Mouse (Mus musculus): ENCODE measurements around the gene Hoxd4. TPM values are rescaled to one million over a fixed set of nuclear protein-coding genes. Genes with fewer than 3 reads are reported as not detected.

Gene Hoxd4
- not detected for total RNA-seq (2023)

GRCm38 (mm10) chr2:74711721-74712621 lies at the start of gene Hoxd4, which contains the start of gene Hoxd3:
Hoxd4 (plus strand) TSS chr2:74711929.
Hoxd3 (plus strand) TSS chr2:74711927.

GRCm38 (mm10) chr2:74667842-74668357 lies 43.8 kb upstream of the Hoxd4 start, which contains the start of gene Hoxd13:
Hoxd13 (plus strand) TSS chr2:74668310.

GRCm38 (mm10) chr2:74674881-74675665 lies 36.7 kb upstream of the Hoxd4 start, which contains the start of gene Hoxd12:
Hoxd12 (plus strand) TSS chr2:74675013.

GRCm38 (mm10) chr2:74678891-74679595 lies 32.7 kb upstream of the Hoxd4 start, which contains the start of gene Hoxd11:
Hoxd11 (plus strand) TSS chr2:74679557.

GRCm38 (mm10) chr2:74691022-74691951 lies 20.4 kb upstream of the Hoxd4 start, which contains the start of gene Hoxd10:
Hoxd10 (plus strand) TSS chr2:74691924.

GRCm38 (mm10) chr2:74697567-74698121 lies 14.1 kb upstream of the Hoxd4 start, which contains the start of gene Hoxd9:
Hoxd9 (plus strand) TSS chr2:74697727.

GRCm38 (mm10) chr2:74704393-74704998 lies 7.2 kb upstream of the Hoxd4 start, which contains the start of gene Hoxd8:
Hoxd8 (plus strand) TSS chr2:74704615.

GRCm38 (mm10) chr2:74726551-74726950 lies 14.8 kb downstream of the Hoxd4 start, which contains the start of gene Gm28230:
Gm28230 (plus strand) TSS chr2:74726728.

GRCm38 (mm10) chr2:74762522-74763244 lies 51.0 kb downstream of the Hoxd4 start, which contains the start of gene Hoxd1:
Hoxd1 (plus strand) TSS chr2:74762980.

Other genes with a start within 250 kb of the Hoxd4 start
- 10 to 100 TPM; 42.3 to 47.5 TPM for gene Lnpk, start 132.5 kb upstream of the Hoxd4 start, total RNA-seq (2023)
- not detected for gene Evx2, start 52.4 kb upstream of the Hoxd4 start, total RNA-seq (2023)
- gene Hoxd13, start 43.6 kb upstream of the Hoxd4 start, total RNA-seq (2023): not detected
- not detected for gene Hoxd12, start 36.9 kb upstream of the Hoxd4 start, total RNA-seq (2023)
- gene Hoxd11, start 32.4 kb upstream of the Hoxd4 start, total RNA-seq (2023): not detected
- not detected for gene Hoxd10, start 20.0 kb upstream of the Hoxd4 start, total RNA-seq (2023)
- gene Hoxd9, start 14.2 kb upstream of the Hoxd4 start, total RNA-seq (2023): not detected
- not detected for gene Hoxd8, start 7.3 kb upstream of the Hoxd4 start, total RNA-seq (2023)
- gene Hoxd3, start within 50 bp of the Hoxd4 start, total RNA-seq (2023): not detected
- gene Gm28230, start 14.8 kb downstream of the Hoxd4 start, total RNA-seq (2023): not detected
- gene Hoxd1, start 51.1 kb downstream of the Hoxd4 start, total RNA-seq (2023): not detected
- 10 to 100 TPM; 14.1 to 14.7 TPM for gene Mtx2, start 113.9 kb downstream of the Hoxd4 start, total RNA-seq (2023)

Measured in neutrophil, adult 59 days (primary cell).